ENCODE assay signal across 7 mouse cellular contexts in genomic region chr11:46056770-46057411, GRCm38 (mm10). TPM values are rescaled to one million over a fixed set of nuclear protein-coding genes. Genes with fewer than 3 reads are reported as not detected.
DNase-seq lines count a peak whose midpoint lies in the region; ATAC-seq and TF ChIP-seq lines count a peak whose summit lies in the region.

No protein-coding gene starts in this region.

- H3K9me3 ChIP-seq in embryonic facial prominence, embryonic 11.5 days (replicated peaks; ENCODE audit: control insufficient read depth, low read length), result no peaks in the 10 kb centered on the region
- H3K9me3 ChIP-seq in heart, embryonic 16.5 days (replicated peaks; ENCODE audit: control insufficient read depth, low read length), result no peaks in the 10 kb centered on the region
- H3K9me3 ChIP-seq in limb, embryonic 14.5 days (ENCODE audit: control insufficient read depth, low read length), result no peaks in the 10 kb centered on the region

- H3K9ac ChIP-seq in embryonic facial prominence, embryonic 11.5 days (replicated peaks; ENCODE audit: low read length), result peak overlapping the region; percentile 88
- H3K9ac ChIP-seq in heart, embryonic 16.5 days (ENCODE audit: low read length), result peak overlapping the region; percentile 95
- H3K9ac ChIP-seq in limb, embryonic 14.5 days (ENCODE audit: low read depth, low read length, severe bottlenecking), result peak overlapping the region; percentile 89

- no peaks in the 10 kb centered on the region for H3K36me3 ChIP-seq in embryonic facial prominence, embryonic 11.5 days (replicated peaks; ENCODE audit: control insufficient read depth, insufficient read depth, low read depth, low read length)
- peaks cover 5% of the 10 kb centered on the region; the same call in 1 of the 2 replicates for H3K36me3 ChIP-seq in heart, embryonic 16.5 days (ENCODE audit: control insufficient read depth, insufficient read depth)
- H3K36me3 ChIP-seq in limb, embryonic 14.5 days (ENCODE audit: control insufficient read depth, insufficient read depth, low read length), result 0 out of 2 replicates have a peak, but pooled peaks cover 2% of the 10 kb centered on the region

- peak overlapping the region; percentile 68 for H3K4me3 ChIP-seq in embryonic facial prominence, embryonic 11.5 days (ENCODE audit: low read depth, low read length)
- H3K4me3 ChIP-seq in heart, embryonic 16.5 days (ENCODE audit: low read length), result peak overlapping the region; percentile 68
- H3K4me3 ChIP-seq in limb, embryonic 14.5 days (replicated peaks; ENCODE audit: low read length), result peak overlapping the region; percentile 75

- H3K27me3 ChIP-seq in embryonic facial prominence, embryonic 11.5 days (ENCODE audit: control insufficient read depth, insufficient read depth, low read length), result no peaks in the 10 kb centered on the region
- H3K27me3 ChIP-seq in heart, embryonic 16.5 days (ENCODE audit: control insufficient read depth, insufficient read depth, low read length), result no peaks in the 10 kb centered on the region
- no peaks in the 10 kb centered on the region for H3K27me3 ChIP-seq in limb, embryonic 14.5 days (ENCODE audit: control insufficient read depth, insufficient read depth, low read length)

- H3K4me2 ChIP-seq in embryonic facial prominence, embryonic 11.5 days (ENCODE audit: low read depth, low read length), result peak overlapping the region; percentile 78
- H3K4me2 ChIP-seq in heart, embryonic 16.5 days (ENCODE audit: low read depth, low read length), result peak overlapping the region; percentile 73
- peak overlapping the region; percentile 73 for H3K4me2 ChIP-seq in limb, embryonic 14.5 days (replicated peaks; ENCODE audit: low read depth, low read length, severe bottlenecking)

- H3K4me1 ChIP-seq in embryonic facial prominence, embryonic 11.5 days (ENCODE audit: control insufficient read depth, insufficient read depth, low read length), result peaks cover 2% of the 10 kb centered on the region; the same call in 1 of the 2 replicates
- peaks cover 30% of the 10 kb centered on the region for H3K4me1 ChIP-seq in heart, embryonic 16.5 days (ENCODE audit: control insufficient read depth, insufficient read depth, low read length)
- peaks cover 10% of the 10 kb centered on the region for H3K4me1 ChIP-seq in limb, embryonic 14.5 days (ENCODE audit: control insufficient read depth, insufficient read depth, low read length)

- no peak for TF ChIP-seq POLR2A in limb, embryonic 14.5 days (IDR thresholded peaks at IDR 0.05; ENCODE audit: borderline replicate concordance, extremely low read depth, insufficient read depth, insufficient read length)

- WGBS in embryonic facial prominence, embryonic 11.5 days, result 1% methylated on average over 25 of the region's 25 CpGs
- 2% methylated on average over 25 of the region's 25 CpGs for WGBS in heart, embryonic 16.5 days
- WGBS in limb, embryonic 14.5 days, result 2% methylated on average over 25 of the region's 25 CpGs

- no peak overlapping the region for H3K27ac ChIP-seq in embryonic facial prominence, embryonic 11.5 days (replicated peaks; ENCODE audit: low read depth, low read length)
- peak overlapping the region; percentile 95 for H3K27ac ChIP-seq in heart, embryonic 16.5 days (ENCODE audit: low read length)
- peak overlapping the region; percentile 82 for H3K27ac ChIP-seq in limb, embryonic 14.5 days (replicated peaks; ENCODE audit: low read depth, low read length)

- no peak for ATAC-seq in embryonic facial prominence, embryonic 11.5 days (replicated peaks; ENCODE audit: insufficient number of reproducible peaks, low FRiP score, low TSS enrichment, low read depth)
- peak; percentile 20; the same call in 1 of the 2 replicates for ATAC-seq in heart, embryonic 16.5 days (replicated peaks; ENCODE audit: extremely low read depth, insufficient read depth, low FRiP score)
- ATAC-seq in limb, embryonic 14.5 days (ENCODE audit: low FRiP score, low read depth), result peak; percentile 42; the same call in 1 of the 2 replicates

- DNase-seq in thymus, postnatal 4 days, result peak; percentile 43
- no peak for DNase-seq in thymus, adult 18-20 months
- peak; percentile 50 for DNase-seq in embryonic facial prominence, embryonic 11.5 days (ENCODE audit: low spot score)
- DNase-seq in limb, embryonic 14.5 days (ENCODE audit: low spot score), result peak; percentile 34
- peak; percentile 38 for DNase-seq in retina, embryonic 14.5 days (ENCODE audit: low spot score)
- DNase-seq in urinary bladder, adult 18-20 months (ENCODE audit: low spot score in 2 of 2), result no peak

RNA-seq across cellular contexts. Expression of gene Adam19, which starts 1.1 kb away (rescaled TPM):
- polyA plus RNA-seq in embryonic facial prominence, embryonic 11.5 days (2014; fragmentation: Nextera tagmentation; extraction: Ambion mirVana), result 9.4 and 9.5 TPM in 2 replicates
- polyA plus RNA-seq in heart, embryonic 16.5 days (2015; fragmentation: Nextera tagmentation; extraction: Ambion mirVana), result 21.3 and 24.4 TPM in 2 replicates
- 29.3 and 34.0 TPM in 2 replicates for polyA plus RNA-seq in limb, embryonic 14.5 days (2012; rRNA removed)
- polyA plus RNA-seq in limb, embryonic 14.5 days (2014; fragmentation: Nextera tagmentation; extraction: Ambion mirVana), result 13.3 and 14.3 TPM in 2 replicates

RNA-seq across cellular contexts. Expression of gene Gm12166, which starts 4.8 kb away (rescaled TPM):
- polyA plus RNA-seq in embryonic facial prominence, embryonic 11.5 days (2014; fragmentation: Nextera tagmentation; extraction: Ambion mirVana), result 2.3 and 2.8 TPM in 2 replicates
- 3.0 and 10.7 TPM in 2 replicates for polyA plus RNA-seq in heart, embryonic 16.5 days (2015; fragmentation: Nextera tagmentation; extraction: Ambion mirVana)
- 4.8 and 5.5 TPM in 2 replicates for polyA plus RNA-seq in limb, embryonic 14.5 days (2012; rRNA removed)
- 4.2 and 4.7 TPM in 2 replicates for polyA plus RNA-seq in limb, embryonic 14.5 days (2014; fragmentation: Nextera tagmentation; extraction: Ambion mirVana)

Comparison
In these comparisons a context has a peak if more than half of its experiments do, and no peak if none do; other contexts are left out.
1. DNase-seq: peak in thymus, postnatal 4 days (single experiment), embryonic facial prominence, embryonic 11.5 days (single experiment), limb, embryonic 14.5 days (single experiment) and retina, embryonic 14.5 days (single experiment); none in thymus, adult 18-20 months (0 of 2) and urinary bladder, adult 18-20 months (0 of 2).
2. Peak in every context shown above with its lines, with median percentiles within 50 percentile points of each other: H3K4me2 ChIP-seq, H3K4me3 ChIP-seq and H3K9ac ChIP-seq.